Mouse (Mus musculus) liver, embryonic 13.5 days (tissue): Measurements from ENCODE around the gene Coro1c. TPM values are rescaled to one million over a fixed set of nuclear protein-coding genes. Genes with fewer than 3 reads are reported as not detected.

ENCODE experiments used
- ATAC-seq: fragments of 200-750 bp; cut with Nextera tagmentation; 2 replicates; pipeline ENCODE4 v1.8.0; 2017; ENCODE audit warnings: low read depth, mild to moderate bottlenecking, moderate number of reproducible peaks, moderate library complexity
- DNase-seq: peaks from one replicate; pipeline ENCODE4 v3.0.0; 2022
- H3K27ac ChIP-seq: fragments of 300-500 bp; sonication (generic); 2 replicates; pipeline ENCODE4 v1.5.1; 2015; ENCODE audit warnings: moderate library complexity, mild to moderate bottlenecking, inconsistent platforms
- H3K27me3 ChIP-seq: fragments of 300-500 bp; sonication (generic); 2 replicates; pipeline ENCODE4 v1.6.1; 2015; ENCODE audit warnings: mild to moderate bottlenecking, inconsistent platforms
- H3K36me3 ChIP-seq: fragments of 300-500 bp; sonication (generic); 2 replicates; pipeline ENCODE4 v1.6.1; 2015; ENCODE audit warnings: mild to moderate bottlenecking, inconsistent platforms
- H3K4me1 ChIP-seq: fragments of 300-500 bp; sonication (generic); replicated peaks from 2 replicates; pipeline ENCODE4 v1.6.1; 2015; ENCODE audit warnings: inconsistent platforms
- H3K4me2 ChIP-seq: fragments of 300-500 bp; sonication (generic); 2 replicates; pipeline ENCODE4 v1.6.1; 2015; ENCODE audit warnings: inconsistent platforms, mild to moderate bottlenecking, moderate library complexity
- H3K4me3 ChIP-seq: fragments of 300-500 bp; sonication (generic); replicated peaks from 2 replicates; pipeline ENCODE4 v1.5.1; 2015; ENCODE audit warnings: mild to moderate bottlenecking, inconsistent platforms
- H3K9ac ChIP-seq: fragments of 300-500 bp; sonication (generic); 2 replicates; pipeline ENCODE4 v1.6.1; 2015; ENCODE audit warnings: mild to moderate bottlenecking, inconsistent platforms
- H3K9me3 ChIP-seq: fragments of 300-500 bp; sonication (generic); replicated peaks from 2 replicates; pipeline ENCODE4 v1.6.1; 2016; ENCODE audit warnings: inconsistent platforms
- WGBS: fragments of 180-500 bp; shearing (Covaris S2); methylation state at CpG from one replicate; pipeline ENCODE4 v1.1.7; 2015; ENCODE audit not compliant: insufficient replicate concordance; 5-methylcytosine and 5-hydroxymethylcytosine counted together
- polyA plus RNA-seq: library from polyadenylated mRNA; unstranded; fragments of >200 nt; fragmentation: Nextera tagmentation; extraction: Ambion mirVana; gene quantifications from 2 replicates; pipeline ENCODE4 v1.2.1, GENCODE M21; 2015

The Coro1c gene
- polyA plus RNA-seq, 1 experiment from 2014 or later, result 48.0 TPM

GRCm38 (mm10) chr5:113841243-113842225, 67.0 kb downstream of the Coro1c start:
- DNase-seq (no peak), ATAC-seq (no peak)
- no peak overlapping the region for H3K4me3 ChIP-seq
- H3K27ac ChIP-seq, result peak overlapping the region; percentile 5; the same call in 1 of the 2 replicates
- H3K36me3 ChIP-seq, result peaks cover 45% of the 10 kb centered on the region
- no peaks in the 10 kb centered on the region for H3K27me3 ChIP-seq
- H3K9ac ChIP-seq, result no peak overlapping the region
- no peaks in the 10 kb centered on the region for H3K9me3 ChIP-seq
- WGBS, result 56% methylated on average over 23 of the region's 23 CpGs
- H3K4me1 ChIP-seq, result peaks cover 24% of the 10 kb centered on the region
- H3K4me2 ChIP-seq, result no peak overlapping the region

GRCm38 (mm10) chr5:113840443-113840842, 68.1 kb downstream of the Coro1c start:
- H3K27ac ChIP-seq, result no peak overlapping the region
- H3K4me2 ChIP-seq, result no peak overlapping the region
- H3K9me3 ChIP-seq, result no peaks in the 10 kb centered on the region
- no peak overlapping the region for H3K9ac ChIP-seq
- peaks cover 14% of the 10 kb centered on the region for H3K4me1 ChIP-seq
- WGBS, result 64% methylated on average over 4 of the region's 4 CpGs
- no peak overlapping the region for H3K4me3 ChIP-seq
- peaks cover 34% of the 10 kb centered on the region for H3K36me3 ChIP-seq
- no peaks in the 10 kb centered on the region for H3K27me3 ChIP-seq
- DNase-seq, result no peak
- no peak for ATAC-seq

- Histone ChIP-seq H3K27ac (no peak overlapping the region), H3K27me3 (no peaks in the 10 kb centered on the region), H3K36me3 (peaks cover 2% of the 10 kb centered on the region; the same call in 1 of the 2 replicates), H3K4me1 (peaks cover 9% of the 10 kb centered on the region; the same call in 1 of the 2 replicates), H3K4me3 (no peak overlapping the region), H3K9ac (no peak overlapping the region), H3K4me2 (no peak overlapping the region), H3K9me3 (no peaks in the 10 kb centered on the region)
- WGBS, result 51% methylated on average over 10 of the region's 10 CpGs
- DNase-seq (no peak), ATAC-seq (no peak)
Measured at GRCm38 (mm10) chr5:113836961-113837360, 71.6 kb downstream of the Coro1c start.

GRCm38 (mm10) chr5:113833316-113833947, 75.1 kb downstream of the Coro1c start:
- no peak for ATAC-seq

GRCm38 (mm10) chr5:113832490-113832901, 76.1 kb downstream of the Coro1c start, which contains the start of gene Selplg:
Gene Selplg (minus strand): TSS chr5:113832644.
- Histone ChIP-seq H3K9ac (no peak within 1 kb of the TSS), H3K27me3 (no peaks in the 10 kb centered on the region), H3K4me3 (no peak within 1 kb of the TSS), H3K4me1 (peaks cover 37% of the 10 kb centered on the region), H3K9me3 (no peaks in the 10 kb centered on the region), H3K4me2 (no peak within 1 kb of the TSS), H3K27ac (no peak within 1 kb of the TSS), H3K36me3 (no peaks in the 10 kb centered on the region)
- 45% methylated on average over 8 of the region's 8 CpGs for WGBS
- no peak for DNase-seq
- no peak for ATAC-seq

More at GRCm38 (mm10) chr5:113833316-113833947, 75.1 kb downstream of the Coro1c start:
- H3K27ac ChIP-seq, result no peak overlapping the region
- no peaks in the 10 kb centered on the region for H3K27me3 ChIP-seq
- no peaks in the 10 kb centered on the region for H3K36me3 ChIP-seq
- no peak for DNase-seq
- H3K4me3 ChIP-seq, result no peak overlapping the region
- H3K9me3 ChIP-seq, result no peaks in the 10 kb centered on the region
- WGBS, result 39% methylated on average over 16 of the region's 16 CpGs
- H3K9ac ChIP-seq, result no peak overlapping the region
- peaks cover 27% of the 10 kb centered on the region for H3K4me1 ChIP-seq
- no peak overlapping the region for H3K4me2 ChIP-seq

GRCm38 (mm10) chr5:113831741-113832140, 76.8 kb downstream of the Coro1c start:
- WGBS, result 48% methylated on average over 3 of the region's 3 CpGs
- DNase-seq (no peak), ATAC-seq (no peak)
- Histone ChIP-seq H3K9ac (no peak overlapping the region), H3K27me3 (no peaks in the 10 kb centered on the region), H3K4me3 (no peak overlapping the region), H3K36me3 (no peaks in the 10 kb centered on the region), H3K4me1 (peaks cover 37% of the 10 kb centered on the region), H3K9me3 (no peaks in the 10 kb centered on the region), H3K4me2 (no peak overlapping the region), H3K27ac (no peak overlapping the region)

GRCm38 (mm10) chr5:113830796-113831195, 77.8 kb downstream of the Coro1c start:
- Histone ChIP-seq H3K4me1 (peaks cover 38% of the 10 kb centered on the region), H3K4me2 (peak overlapping the region; percentile 47), H3K27me3 (no peaks in the 10 kb centered on the region), H3K4me3 (no peak overlapping the region), H3K9me3 (no peaks in the 10 kb centered on the region), H3K27ac (peak overlapping the region; percentile 24; the same call in 1 of the 2 replicates), H3K9ac (no peak overlapping the region), H3K36me3 (no peaks in the 10 kb centered on the region)
- 59% methylated on average over 5 of the region's 5 CpGs for WGBS
- ATAC-seq (no peak), DNase-seq (no peak)

- H3K27ac ChIP-seq, result peak overlapping the region; percentile 3; the same call in 1 of the 2 replicates
- H3K4me1 ChIP-seq, result peaks cover 43% of the 10 kb centered on the region
- H3K4me2 ChIP-seq, result peak overlapping the region; percentile 47
- ATAC-seq (peak; percentile 67), DNase-seq (peak; percentile 48)
- H3K4me3 ChIP-seq, result peak overlapping the region; percentile 37
- H3K27me3 ChIP-seq, result no peaks in the 10 kb centered on the region
- WGBS, result 16% methylated on average over 10 of the region's 10 CpGs
- peak overlapping the region; percentile 45 for H3K9ac ChIP-seq
- no peaks in the 10 kb centered on the region for H3K9me3 ChIP-seq
- H3K36me3 ChIP-seq, result no peaks in the 10 kb centered on the region
Measured at GRCm38 (mm10) chr5:113830292-113830643, 78.3 kb downstream of the Coro1c start.

- H3K27ac ChIP-seq, result peak overlapping the region; percentile 3; the same call in 1 of the 2 replicates
- H3K27me3 ChIP-seq, result no peaks in the 10 kb centered on the region
- H3K4me3 ChIP-seq, result peak overlapping the region; percentile 37
- peaks cover 47% of the 10 kb centered on the region for H3K4me1 ChIP-seq
- no peaks in the 10 kb centered on the region for H3K36me3 ChIP-seq
- DNase-seq (no peak), ATAC-seq (peak; percentile 15)
- peak overlapping the region; percentile 47 for H3K4me2 ChIP-seq
- H3K9ac ChIP-seq, result peak overlapping the region; percentile 45
- H3K9me3 ChIP-seq, result no peaks in the 10 kb centered on the region
- 33% methylated on average over 7 of the region's 7 CpGs for WGBS
Measured at GRCm38 (mm10) chr5:113829566-113830291, 78.8 kb downstream of the Coro1c start.

- ATAC-seq, result peak; percentile 27; the same call in 1 of the 2 replicates
- H3K9me3 ChIP-seq, result no peaks in the 10 kb centered on the region
Measured at GRCm38 (mm10) chr5:113828481-113828880, 80.1 kb downstream of the Coro1c start.

More at GRCm38 (mm10) chr5:113828481-113828880, 80.1 kb downstream of the Coro1c start:
- Histone ChIP-seq H3K9ac (no peak overlapping the region), H3K4me3 (no peak overlapping the region), H3K36me3 (no peaks in the 10 kb centered on the region), H3K4me1 (peaks cover 49% of the 10 kb centered on the region), H3K27ac (0 out of 2 replicates have a peak overlapping the region, but pooled peaks have one; percentile 21), H3K27me3 (no peaks in the 10 kb centered on the region), H3K4me2 (peak overlapping the region; percentile 21)
- 53% methylated on average over 7 of the region's 7 CpGs for WGBS
- no peak for DNase-seq
